8 mouse cellular contexts compared by ENCODE assay signal in genomic region chr7:74554608-74555311, GRCm38 (mm10). TPM values are rescaled to one million over a fixed set of nuclear protein-coding genes. Genes with fewer than 3 reads are reported as not detected.
DNase-seq lines count a peak whose midpoint lies in the region; ATAC-seq and TF ChIP-seq lines count a peak whose summit lies in the region.

TSS of gene Slco3a1 (minus strand) at chr7:74554780.

- no peaks in the 10 kb centered on the region for H3K36me3 ChIP-seq in ES-E14 (ENCODE audit: control insufficient read depth, insufficient read depth, low read length, poor library complexity, severe bottlenecking)
- no peaks in the 10 kb centered on the region for H3K36me3 ChIP-seq in hindbrain, embryonic 10.5 days
- H3K36me3 ChIP-seq in lung, embryonic 16.5 days (ENCODE audit: control insufficient read depth, insufficient read depth, low read length) = no peaks in the 10 kb centered on the region

- WGBS in cerebellum, adult 2 months = 2% methylated on average over 62 of the region's 66 CpGs
- WGBS in hindbrain, embryonic 10.5 days = 1% methylated on average over 61 of the region's 66 CpGs
- WGBS in lung, embryonic 16.5 days = under 1% methylated on average over 62 of the region's 66 CpGs

- H3K9me3 ChIP-seq in ES-E14 (ENCODE audit: control insufficient read depth, insufficient read depth, low read depth, low read length) = no peaks in the 10 kb centered on the region
- H3K9me3 ChIP-seq in hindbrain, embryonic 10.5 days = no peaks in the 10 kb centered on the region
- H3K9me3 ChIP-seq in lung, embryonic 16.5 days (ENCODE audit: control insufficient read depth, low read length) = no peaks in the 10 kb centered on the region

- in situ Hi-C loops in ES-E14 (cut with MboI; ENCODE audit: low sequenced_read_pairs in 2 of 2, unreplicated experiment in 2 of 2) = no loop called here

- H3K27me3 ChIP-seq in cerebellum, adult 2 months (ENCODE audit: control insufficient read depth, insufficient read depth, low read length) = no peaks in the 10 kb centered on the region
- peaks cover 38% of the 10 kb centered on the region for H3K27me3 ChIP-seq in hindbrain, embryonic 10.5 days (ENCODE audit: insufficient read depth, poor library complexity, severe bottlenecking)
- H3K27me3 ChIP-seq in lung, embryonic 16.5 days (ENCODE audit: control insufficient read depth, insufficient read depth, low read depth, low read length) = peaks cover 10% of the 10 kb centered on the region

- TF ChIP-seq CTCF in cerebellum, adult 2 months (IDR thresholded peaks at IDR 0.05; ENCODE audit: borderline replicate concordance, insufficient read depth, low read depth, low read length) = peak; percentile 64

- peak within 1 kb of the TSS; percentile 99 for H3K4me2 ChIP-seq in lung, embryonic 16.5 days (ENCODE audit: low read depth, low read length)

- H3K27ac ChIP-seq in ES-E14 (ENCODE audit: insufficient read depth, low read depth, low read length, poor library complexity, severe bottlenecking) = no peak within 1 kb of the TSS
- H3K27ac ChIP-seq in cerebellum, adult 2 months (ENCODE audit: insufficient read depth, low read length) = peak within 1 kb of the TSS; percentile 90
- H3K27ac ChIP-seq in hindbrain, embryonic 10.5 days = peak within 1 kb of the TSS; percentile 93
- peak within 1 kb of the TSS; percentile 57 for H3K27ac ChIP-seq in lung, embryonic 16.5 days (ENCODE audit: low read length)

- H3K4me3 ChIP-seq in ES-E14 (ENCODE audit: insufficient read depth in 1 of 2, low read depth in 1 of 2, low read length in 2 of 2, poor library complexity in 1 of 2, severe bottlenecking in 1 of 2) = peak within 1 kb of the TSS; percentile 68 to 83
- H3K4me3 ChIP-seq in cerebellum, adult 2 months (replicated peaks; ENCODE audit: insufficient read depth, low read depth, low read length) = peak within 1 kb of the TSS; percentile 68
- peak within 1 kb of the TSS; percentile 80 for H3K4me3 ChIP-seq in hindbrain, embryonic 10.5 days
- H3K4me3 ChIP-seq in lung, embryonic 16.5 days (ENCODE audit: low read length) = peak within 1 kb of the TSS; percentile 65

- H3K4me1 ChIP-seq in ES-E14 (ENCODE audit: control insufficient read depth in 2 of 2, insufficient read depth in 2 of 2, low read length in 2 of 2, poor library complexity in 1 of 2) = no peaks in the 10 kb centered on the region; a peak in 1 of 4 replicates
- peaks cover 13% of the 10 kb centered on the region; the same call in 1 of the 2 replicates for H3K4me1 ChIP-seq in cerebellum, adult 2 months (ENCODE audit: control insufficient read depth, insufficient read depth, low read length)
- peaks cover 53% of the 10 kb centered on the region for H3K4me1 ChIP-seq in hindbrain, embryonic 10.5 days (replicated peaks)
- H3K4me1 ChIP-seq in lung, embryonic 16.5 days (replicated peaks; ENCODE audit: control insufficient read depth, insufficient read depth, low read length) = peaks cover 9% of the 10 kb centered on the region

- TF ChIP-seq POLR2A in cerebellum, adult 2 months (IDR thresholded peaks at IDR 0.05; ENCODE audit: borderline replicate concordance, insufficient read depth, low read length) = no peak; the same call in 1 of the 2 replicates

- H3K9ac ChIP-seq in ES-E14 (ENCODE audit: insufficient read depth, low read depth, low read length, poor library complexity, severe bottlenecking) = peak within 1 kb of the TSS; percentile 60
- peak within 1 kb of the TSS; percentile 88 for H3K9ac ChIP-seq in lung, embryonic 16.5 days (ENCODE audit: low read length)

- DNase-seq in ES-E14 (ENCODE audit: low read depth, low spot score) = peak; percentile 30
- DNase-seq in cerebellum, adult 2 months = peak; percentile 91 to 92
- peak; percentile 38 to 78 for DNase-seq in frontal cortex, adult 2 months (ENCODE audit: extremely low spot score in 1 of 2, low spot score in 1 of 2)
- peak; percentile 85 for DNase-seq in hindbrain, embryonic 10.5 days (ENCODE audit: low spot score)
- DNase-seq in layer of hippocampus, adult 9-11 months = peak; percentile 73
- DNase-seq in ovary, adult 18-20 months (ENCODE audit: low spot score) = peak; percentile 86
- DNase-seq in thymus, postnatal 0 days (ENCODE audit: low spot score) = peak; percentile 73

- ATAC-seq in lung, embryonic 16.5 days (ENCODE audit: low read depth) = peak; percentile 89

TF ChIP-seq in ES-E14, 5 proteins besides CTCF, POLR2A, EP300 and RAD21:
- no peak for TF ChIP-seq MAFK (IDR thresholded peaks at IDR 0.05; ENCODE audit: insufficient read depth, low read depth, low read length)
- TF ChIP-seq ZC3H11A (IDR thresholded peaks at IDR 0.05; ENCODE audit: borderline replicate concordance, low read depth, low read length) = no peak
- no peak for TF ChIP-seq HCFC1 (IDR thresholded peaks at IDR 0.05; ENCODE audit: borderline replicate concordance, insufficient read depth, low read length)
- TF ChIP-seq ZNF384 (IDR thresholded peaks at IDR 0.05; ENCODE audit: low read depth, low read length) = no peak
- no peak for TF ChIP-seq CHD2 (IDR thresholded peaks at IDR 0.05; ENCODE audit: low read depth, low read length)

RNA-seq across cellular contexts. Expression of gene Slco3a1, which starts in this region (rescaled TPM):
- 5.1 and 9.0 TPM in 2 replicates for total RNA-seq in ES-E14 (2012; rRNA removed)
- 61.3 and 66.6 TPM in 2 replicates for polyA plus RNA-seq in cerebellum, adult 2 months (2012; rRNA removed)
- 27.7 and 29.7 TPM in 2 replicates for polyA plus RNA-seq in frontal cortex, adult 2 months (2012; rRNA removed)
- 8.7 and 10.1 TPM in 2 replicates for polyA plus RNA-seq in hindbrain, embryonic 10.5 days (2016; fragmentation: Nextera tagmentation; extraction: Ambion mirVana)
- polyA plus RNA-seq in lung, embryonic 16.5 days (2015; fragmentation: Nextera tagmentation; extraction: Ambion mirVana) = 9.7 and 11.3 TPM in 2 replicates
- polyA plus RNA-seq in thymus, postnatal 0 days (2015; fragmentation: Nextera tagmentation; extraction: Ambion mirVana) = 11.0 and 11.3 TPM in 2 replicates

Comparison
In these comparisons a context has a peak if more than half of its experiments do, and no peak if none do; other contexts are left out.
1. DNase-seq: peak in every context shown above with its lines; median percentile 92 in cerebellum, adult 2 months; 86 in ovary, adult 18-20 months; 85 in hindbrain, embryonic 10.5 days; 73 in layer of hippocampus, adult 9-11 months; 73 in thymus, postnatal 0 days; 58 in frontal cortex, adult 2 months; 30 in ES-E14.